Mouse (Mus musculus): ENCODE results near the gene Vmn2r51. TPM values are rescaled to one million over a fixed set of nuclear protein-coding genes. Genes with fewer than 3 reads are reported as not detected.

Vmn2r51 gene
- not detected in 2 replicates for polyA plus RNA-seq (2021; fragmentation: Nextera tagmentation)
- long read RNA-seq, experiment 1 = 0 reads
- long read RNA-seq, experiment 2 = 0 reads

GRCm38 (mm10) chr7:10105641-10106040 lies at the start of gene Vmn2r51:
TSS of gene Vmn2r51 (minus strand) at chr7:10105741.

DNA sequence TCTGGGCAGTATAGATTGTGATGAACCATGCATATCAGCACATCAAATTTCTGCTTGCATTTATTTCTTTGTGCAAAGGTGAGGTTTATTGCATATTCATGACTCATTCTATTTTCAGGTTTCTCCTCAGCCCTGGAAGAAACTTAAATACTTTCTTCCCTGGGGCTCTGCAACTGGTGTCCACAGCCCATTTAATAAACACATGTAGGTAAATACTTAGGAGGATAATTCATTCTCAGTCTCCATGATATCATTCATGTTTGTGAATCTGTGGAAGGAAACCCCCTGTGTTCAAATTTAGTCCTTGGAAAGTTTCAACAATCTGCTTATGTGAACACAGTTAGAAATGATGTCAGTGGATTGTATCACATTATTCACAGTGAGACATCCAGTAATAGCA lies 52.3 kb downstream of the Vmn2r51 start, which contains the start of gene Vmn2r50:
Gene Vmn2r50 (minus strand): TSS at position 101 of the 400 bp plus-strand sequence.

Other genes with a start within 250 kb of the Vmn2r51 start
- not detected in 2 replicates for gene Vmn2r48, start 152.2 kb downstream of the Vmn2r51 start, polyA plus RNA-seq (2021; fragmentation: Nextera tagmentation)
- not detected in 2 replicates for gene Vmn2r49, start 113.5 kb downstream of the Vmn2r51 start, polyA plus RNA-seq (2021; fragmentation: Nextera tagmentation)
- not detected in 2 replicates for gene Vmn2r50, start 52.4 kb downstream of the Vmn2r51 start, polyA plus RNA-seq (2021; fragmentation: Nextera tagmentation)
- gene Vmn2r52, start 70.8 kb upstream of the Vmn2r51 start, polyA plus RNA-seq (2021; fragmentation: Nextera tagmentation) = not detected in 2 replicates
- not detected in 2 replicates for gene Vmn1r66, start 172.3 kb upstream of the Vmn2r51 start, polyA plus RNA-seq (2021; fragmentation: Nextera tagmentation)

All from layer of hippocampus, adult 6 months (tissue).